Mouse (Mus musculus) stomach, embryonic 14.5 days (tissue): ENCODE results near the gene Bach2. TPM values are rescaled to one million over a fixed set of nuclear protein-coding genes. Genes with fewer than 3 reads are reported as not detected.
A peak's percentile ranks its signal among the peaks of the same experiment; 100 is the strongest.

Experiments
- ATAC-seq: fragments of 200-750 bp; cut with Nextera tagmentation; 2 replicates; pipeline ENCODE4 v1.8.0; 2017; ENCODE audit warnings: low read depth, moderate TSS enrichment; ENCODE audit not compliant: insufficient number of reproducible peaks, insufficient read depth, low FRiP score
- H3K27ac ChIP-seq: fragments of 300-500 bp; sonication (generic); 2 replicates; pipeline ENCODE4 v1.5.1; 2014; ENCODE audit warnings: mild to moderate bottlenecking, low read length, moderate library complexity, mixed read lengths
- H3K27me3 ChIP-seq: fragments of 300-500 bp; sonication (generic); 2 replicates; pipeline ENCODE4 v1.6.1; 2014; ENCODE audit warnings: low read length, control low read depth, mixed read lengths; ENCODE audit not compliant: control insufficient read depth, insufficient read depth
- H3K36me3 ChIP-seq: fragments of 300-500 bp; sonication (generic); 2 replicates; pipeline ENCODE4 v1.6.1; 2014; ENCODE audit warnings: mild to moderate bottlenecking, control low read depth, low read length, moderate library complexity, mixed read lengths; ENCODE audit not compliant: control insufficient read depth, insufficient read depth
- H3K4me1 ChIP-seq: fragments of 300-500 bp; sonication (generic); 2 replicates; pipeline ENCODE4 v1.6.1; 2014; ENCODE audit warnings: low read length, control low read depth, mixed read lengths; ENCODE audit not compliant: control insufficient read depth, insufficient read depth
- H3K4me2 ChIP-seq: fragments of 300-500 bp; sonication (generic); replicated peaks from 2 replicates; pipeline ENCODE4 v1.6.1; 2014; ENCODE audit warnings: low read depth, low read length, control low read depth
- H3K4me3 ChIP-seq: fragments of 300-500 bp; sonication (generic); 2 replicates; pipeline ENCODE4 v1.5.1; 2014; ENCODE audit warnings: low read depth, low read length, control low read depth
- H3K9ac ChIP-seq: fragments of 300-500 bp; sonication (generic); replicated peaks from 2 replicates; pipeline ENCODE4 v1.6.1; 2014; ENCODE audit warnings: low read depth, mild to moderate bottlenecking, control low read depth, low read length, moderate library complexity, mixed read lengths
- H3K9me3 ChIP-seq: fragments of 300-500 bp; sonication (generic); 2 replicates; pipeline ENCODE4 v1.6.1; 2016; ENCODE audit warnings: low read depth, low read length, control low read depth; ENCODE audit not compliant: control insufficient read depth
- WGBS: fragments of 180-500 bp; shearing (Covaris S2); extraction: QIAGEN DNeasy Blood & Tissue Kit; methylation state at CpG from one replicate; pipeline ENCODE4 v1.1.7; 2014; 5-methylcytosine and 5-hydroxymethylcytosine counted together
- polyA plus RNA-seq: library from polyadenylated mRNA; unstranded; fragments of >200 nt; fragmentation: Nextera tagmentation; extraction: Ambion mirVana; gene quantifications from 2 replicates; pipeline ENCODE4 v1.2.1, GENCODE M21; 2014

The Bach2 gene
- polyA plus RNA-seq, 1 experiment from 2014 or later: 8.4 TPM

GRCm38 (mm10) chr4:32533735-32534134, 295.1 kb downstream of the Bach2 start:
- no peak for ATAC-seq
- Histone ChIP-seq H3K4me1 (peaks cover 20% of the 10 kb centered on the region; the same call in 1 of the 2 replicates), H3K27ac (no peak overlapping the region), H3K9me3 (no peaks in the 10 kb centered on the region), H3K4me2 (no peak overlapping the region), H3K36me3 (no peaks in the 10 kb centered on the region), H3K27me3 (no peaks in the 10 kb centered on the region), H3K9ac (no peak overlapping the region), H3K4me3 (no peak overlapping the region)
- WGBS: 52% methylated on average over 7 of the region's 7 CpGs

- 76% methylated on average over 7 of the region's 7 CpGs for whole genome bisulfite sequencing
- no peak overlapping the region for H3K9ac ChIP-seq
- H3K4me2 ChIP-seq: no peak overlapping the region
- no peak overlapping the region for H3K27ac ChIP-seq
- no peaks in the 10 kb centered on the region for H3K9me3 ChIP-seq
- no peaks in the 10 kb centered on the region for H3K36me3 ChIP-seq
- no peaks in the 10 kb centered on the region for H3K27me3 ChIP-seq
- H3K4me3 ChIP-seq: no peak overlapping the region
- H3K4me1 ChIP-seq: peaks cover 16% of the 10 kb centered on the region; the same call in 1 of the 2 replicates
- no peak for ATAC-seq
Observed at GRCm38 (mm10) chr4:32535626-32536025, 297.0 kb downstream of the Bach2 start.

GRCm38 (mm10) chr4:32536870-32537508, 298.4 kb downstream of the Bach2 start:
- H3K4me1 ChIP-seq: peaks cover 10% of the 10 kb centered on the region; the same call in 1 of the 2 replicates
- H3K4me2 ChIP-seq: no peak overlapping the region
- ATAC-seq: no peak
- H3K36me3 ChIP-seq: no peaks in the 10 kb centered on the region
- 61% methylated on average over 8 of the region's 8 CpGs for WGBS
- H3K9me3 ChIP-seq: no peaks in the 10 kb centered on the region
- H3K27me3 ChIP-seq: no peaks in the 10 kb centered on the region
- peak overlapping the region; percentile 28; the same call in 1 of the 2 replicates for H3K27ac ChIP-seq
- no peak overlapping the region for H3K4me3 ChIP-seq
- no peak overlapping the region for H3K9ac ChIP-seq

- Histone ChIP-seq H3K4me3 (no peak overlapping the region), H3K27me3 (no peaks in the 10 kb centered on the region), H3K9me3 (no peaks in the 10 kb centered on the region), H3K4me1 (peaks cover 10% of the 10 kb centered on the region; the same call in 1 of the 2 replicates), H3K36me3 (no peaks in the 10 kb centered on the region), H3K4me2 (no peak overlapping the region), H3K27ac (no peak overlapping the region), H3K9ac (no peak overlapping the region)
- WGBS: 14% methylated on average over 5 of the region's 5 CpGs
- ATAC-seq: 0 out of 2 replicates have a peak, but pooled peaks have one; percentile 68
Observed at GRCm38 (mm10) chr4:32538088-32538487, 299.5 kb downstream of the Bach2 start.

GRCm38 (mm10) chr4:32538488-32538887, 299.9 kb downstream of the Bach2 start:
- no peak overlapping the region for H3K27ac ChIP-seq
- no peak overlapping the region for H3K4me3 ChIP-seq
- WGBS: 46% methylated on average over 4 of the region's 4 CpGs
- no peaks in the 10 kb centered on the region for H3K27me3 ChIP-seq
- no peaks in the 10 kb centered on the region for H3K9me3 ChIP-seq
- H3K36me3 ChIP-seq: no peaks in the 10 kb centered on the region
- H3K9ac ChIP-seq: no peak overlapping the region
- no peak for ATAC-seq
- no peak overlapping the region for H3K4me2 ChIP-seq
- H3K4me1 ChIP-seq: peaks cover 10% of the 10 kb centered on the region; the same call in 1 of the 2 replicates

- no peak overlapping the region for H3K9ac ChIP-seq
- no peaks in the 10 kb centered on the region for H3K36me3 ChIP-seq
- no peak overlapping the region for H3K4me3 ChIP-seq
- H3K4me1 ChIP-seq: peaks cover 10% of the 10 kb centered on the region; the same call in 1 of the 2 replicates
- H3K27me3 ChIP-seq: no peaks in the 10 kb centered on the region
- no peak overlapping the region for H3K4me2 ChIP-seq
- no peak overlapping the region for H3K27ac ChIP-seq
- 74% methylated on average over 11 of the region's 11 CpGs for WGBS
- no peak for ATAC-seq
- H3K9me3 ChIP-seq: no peaks in the 10 kb centered on the region
Observed at GRCm38 (mm10) chr4:32538987-32539386, 300.4 kb downstream of the Bach2 start.

GRCm38 (mm10) chr4:32544821-32545545, 306.4 kb downstream of the Bach2 start:
- Histone ChIP-seq H3K27ac (no peak overlapping the region), H3K27me3 (no peaks in the 10 kb centered on the region), H3K4me2 (no peak overlapping the region), H3K9me3 (no peaks in the 10 kb centered on the region), H3K4me3 (no peak overlapping the region), H3K36me3 (no peaks in the 10 kb centered on the region), H3K4me1 (no peaks in the 10 kb centered on the region), H3K9ac (no peak overlapping the region)
- 86% methylated on average over 14 of the region's 14 CpGs for WGBS
- ATAC-seq: no peak

- H3K4me2 ChIP-seq: no peak overlapping the region
- H3K36me3 ChIP-seq: no peaks in the 10 kb centered on the region
- no peak overlapping the region for H3K4me3 ChIP-seq
- H3K27me3 ChIP-seq: no peaks in the 10 kb centered on the region
- H3K9me3 ChIP-seq: no peaks in the 10 kb centered on the region
- H3K9ac ChIP-seq: no peak overlapping the region
- ATAC-seq: no peak
- WGBS: 60% methylated on average over 4 of the region's 4 CpGs
- no peaks in the 10 kb centered on the region for H3K4me1 ChIP-seq
- no peak overlapping the region for H3K27ac ChIP-seq
Observed at GRCm38 (mm10) chr4:32545548-32545947, 306.9 kb downstream of the Bach2 start.
